Mouse (Mus musculus): ENCODE data around the gene Rtn4rl1. TPM values are rescaled to one million over a fixed set of nuclear protein-coding genes. Genes with fewer than 3 reads are reported as not detected.

The Rtn4rl1 gene
- total and polyA plus RNA-seq, 2 experiments, result 1.3 to 9.5 TPM

DNA sequence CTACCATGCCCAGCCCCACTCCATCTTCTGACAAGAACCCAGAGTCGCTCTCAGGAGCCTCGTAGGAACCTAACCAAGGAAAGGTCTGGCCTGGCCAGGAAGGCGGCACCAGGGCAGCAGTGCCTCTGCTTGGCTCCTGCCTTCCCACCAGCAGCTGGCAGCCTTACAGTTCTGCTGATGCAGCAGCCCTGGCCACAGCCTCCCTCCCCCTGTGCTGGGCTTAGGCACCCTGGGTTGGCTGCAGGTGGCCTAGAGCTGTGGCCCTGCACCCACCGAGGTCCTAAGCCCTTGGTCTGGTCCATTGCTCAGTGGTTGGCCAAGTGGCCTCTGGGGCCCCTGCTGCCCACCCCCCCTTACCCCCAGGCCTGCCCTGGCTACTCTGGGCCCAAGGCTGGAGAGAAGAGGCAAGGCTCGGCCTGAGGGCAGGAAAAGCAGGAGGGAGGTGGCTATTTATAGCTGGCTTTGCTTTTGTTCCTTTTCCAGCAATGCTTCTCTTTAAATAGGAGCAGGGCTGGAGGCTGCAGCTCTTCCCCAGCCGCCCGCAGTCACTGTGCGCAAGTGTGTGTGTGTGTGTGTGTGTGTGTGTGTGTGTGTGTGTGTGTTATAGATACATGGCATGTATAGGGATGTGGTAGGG lies 18.6 kb downstream of the Rtn4rl1 start:
- H3K36me3 ChIP-seq (ENCODE audit: control insufficient read depth, insufficient read depth, low read length), result no peaks in the 10 kb centered on the region
- DNase-seq (ENCODE audit: extremely low read depth, low read depth, low spot score), result peak; percentile 49
- H3K4me1 ChIP-seq (ENCODE audit: control insufficient read depth, insufficient read depth, low read length), result peaks cover 35% of the 10 kb centered on the region
- no peak overlapping the region for H3K4me3 ChIP-seq (ENCODE audit: insufficient read depth, low read depth, low read length)
- 0 out of 2 replicates have a peak, but pooled peaks have one; percentile 12 for TF ChIP-seq CTCF (IDR thresholded peaks at IDR 0.05; ENCODE audit: low read depth, low read length)
- no peak for TF ChIP-seq POLR2A (IDR thresholded peaks at IDR 0.05; ENCODE audit: extremely low read depth, insufficient read depth, low read length)
- H3K27me3 ChIP-seq (ENCODE audit: control insufficient read depth, insufficient read depth, low read length), result no peaks in the 10 kb centered on the region
- H3K27ac ChIP-seq (replicated peaks; ENCODE audit: insufficient read depth, low read depth, low read length), result peak overlapping the region; percentile 18; the same call in 1 of the 2 replicates
- WGBS, result 41% methylated on average over 8 of the region's 8 CpGs
- peak overlapping the region; percentile 28; the same call in 1 of the 2 replicates for H3K9ac ChIP-seq (ENCODE audit: low read depth, low read length)
- H3K79me2 ChIP-seq (ENCODE audit: control insufficient read depth, insufficient read depth, low read length), result peaks cover 15% of the 10 kb centered on the region; the same call in 1 of the 2 replicates

DNA sequence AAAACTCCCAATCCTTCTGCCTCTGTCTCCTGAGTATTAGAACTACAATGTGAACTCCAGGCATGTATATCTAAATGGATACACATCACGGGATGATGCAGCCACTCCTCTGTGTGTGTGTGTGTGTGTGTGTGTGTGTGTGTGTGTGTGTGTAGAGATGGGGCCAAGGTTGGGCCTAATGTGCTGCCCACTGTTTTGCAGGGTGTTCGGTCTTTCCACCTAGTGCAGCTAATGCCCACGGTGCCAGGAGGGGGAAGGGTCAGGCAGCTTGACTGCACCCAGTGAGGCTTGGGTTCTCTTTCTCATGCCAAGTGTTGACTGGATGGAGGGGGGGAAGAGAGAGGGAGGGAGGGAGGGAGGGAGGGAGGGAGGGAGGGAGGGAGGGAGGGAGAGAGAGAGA lies 19.3 kb downstream of the Rtn4rl1 start:
- H3K4me1 ChIP-seq (ENCODE audit: control insufficient read depth, insufficient read depth, low read length), result peaks cover 35% of the 10 kb centered on the region
- WGBS, result 9% methylated on average over 2 of the region's 3 CpGs
- no peaks in the 10 kb centered on the region for H3K36me3 ChIP-seq (ENCODE audit: control insufficient read depth, insufficient read depth, low read length)
- no peak for TF ChIP-seq POLR2A (IDR thresholded peaks at IDR 0.05; ENCODE audit: extremely low read depth, insufficient read depth, low read length)
- H3K79me2 ChIP-seq (ENCODE audit: control insufficient read depth, insufficient read depth, low read length), result peaks cover 19% of the 10 kb centered on the region; the same call in 1 of the 2 replicates
- no peak overlapping the region for H3K9ac ChIP-seq (ENCODE audit: low read depth, low read length)
- DNase-seq (ENCODE audit: extremely low read depth, low read depth, low spot score), result peak; percentile 85
- H3K27me3 ChIP-seq (ENCODE audit: control insufficient read depth, insufficient read depth, low read length), result no peaks in the 10 kb centered on the region
- peak overlapping the region; percentile 47 for H3K27ac ChIP-seq (replicated peaks; ENCODE audit: insufficient read depth, low read depth, low read length)
- no peak overlapping the region for H3K4me3 ChIP-seq (ENCODE audit: insufficient read depth, low read depth, low read length)

DNA sequence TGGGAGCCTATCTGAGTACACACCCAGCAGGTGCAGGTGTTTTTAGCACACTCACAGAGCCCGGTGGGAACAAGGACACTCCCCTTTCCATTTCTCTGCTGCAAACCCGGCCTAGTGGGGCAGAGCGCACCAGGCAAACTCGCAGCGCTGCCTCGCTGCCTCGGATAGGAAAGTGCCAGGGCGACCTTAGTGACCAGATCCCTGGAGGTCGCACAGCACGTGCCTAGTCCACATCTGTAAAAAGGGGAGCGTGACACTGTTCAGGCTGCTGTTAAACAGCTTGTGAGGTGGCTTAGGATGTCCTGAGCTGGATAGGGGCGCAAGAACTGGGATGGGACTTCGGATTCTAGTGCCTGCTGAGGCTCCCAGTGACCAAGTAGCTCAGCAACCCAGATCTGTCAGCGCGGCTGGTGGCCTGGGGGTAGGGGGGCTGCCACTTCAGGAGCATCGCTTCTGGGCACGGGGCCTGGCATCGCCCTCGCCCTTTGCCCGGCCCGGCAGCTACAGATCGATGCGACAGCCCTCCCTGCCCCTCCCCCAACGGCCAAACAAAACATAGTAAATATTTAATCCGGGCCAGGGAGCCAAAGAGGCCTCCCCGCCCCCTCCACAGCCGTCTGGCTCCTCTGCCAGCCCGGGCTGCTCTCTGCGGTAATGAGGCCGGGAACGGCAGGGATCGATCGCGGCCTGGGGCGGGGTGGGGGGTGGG lies 19.9 kb downstream of the Rtn4rl1 start:
- H3K27me3 ChIP-seq (ENCODE audit: control insufficient read depth, insufficient read depth, low read length), result no peaks in the 10 kb centered on the region
- WGBS, result 17% methylated on average over 35 of the region's 35 CpGs
- peak overlapping the region; percentile 54 for H3K9ac ChIP-seq (ENCODE audit: low read depth, low read length)
- H3K79me2 ChIP-seq (ENCODE audit: control insufficient read depth, insufficient read depth, low read length), result peaks cover 20% of the 10 kb centered on the region; the same call in 1 of the 2 replicates
- DNase-seq (ENCODE audit: extremely low read depth, low read depth, low spot score), result peak; percentile 91
- no peaks in the 10 kb centered on the region for H3K36me3 ChIP-seq (ENCODE audit: control insufficient read depth, insufficient read depth, low read length)
- TF ChIP-seq CTCF (IDR thresholded peaks at IDR 0.05; ENCODE audit: low read depth, low read length) (no peak), POLR2A (IDR thresholded peaks at IDR 0.05; ENCODE audit: extremely low read depth, insufficient read depth, low read length) (no peak)
- peaks cover 35% of the 10 kb centered on the region for H3K4me1 ChIP-seq (ENCODE audit: control insufficient read depth, insufficient read depth, low read length)
- peak overlapping the region; percentile 92 for H3K27ac ChIP-seq (replicated peaks; ENCODE audit: insufficient read depth, low read depth, low read length)
- peak overlapping the region; percentile 24; the same call in 1 of the 2 replicates for H3K4me3 ChIP-seq (ENCODE audit: insufficient read depth, low read depth, low read length)

DNA sequence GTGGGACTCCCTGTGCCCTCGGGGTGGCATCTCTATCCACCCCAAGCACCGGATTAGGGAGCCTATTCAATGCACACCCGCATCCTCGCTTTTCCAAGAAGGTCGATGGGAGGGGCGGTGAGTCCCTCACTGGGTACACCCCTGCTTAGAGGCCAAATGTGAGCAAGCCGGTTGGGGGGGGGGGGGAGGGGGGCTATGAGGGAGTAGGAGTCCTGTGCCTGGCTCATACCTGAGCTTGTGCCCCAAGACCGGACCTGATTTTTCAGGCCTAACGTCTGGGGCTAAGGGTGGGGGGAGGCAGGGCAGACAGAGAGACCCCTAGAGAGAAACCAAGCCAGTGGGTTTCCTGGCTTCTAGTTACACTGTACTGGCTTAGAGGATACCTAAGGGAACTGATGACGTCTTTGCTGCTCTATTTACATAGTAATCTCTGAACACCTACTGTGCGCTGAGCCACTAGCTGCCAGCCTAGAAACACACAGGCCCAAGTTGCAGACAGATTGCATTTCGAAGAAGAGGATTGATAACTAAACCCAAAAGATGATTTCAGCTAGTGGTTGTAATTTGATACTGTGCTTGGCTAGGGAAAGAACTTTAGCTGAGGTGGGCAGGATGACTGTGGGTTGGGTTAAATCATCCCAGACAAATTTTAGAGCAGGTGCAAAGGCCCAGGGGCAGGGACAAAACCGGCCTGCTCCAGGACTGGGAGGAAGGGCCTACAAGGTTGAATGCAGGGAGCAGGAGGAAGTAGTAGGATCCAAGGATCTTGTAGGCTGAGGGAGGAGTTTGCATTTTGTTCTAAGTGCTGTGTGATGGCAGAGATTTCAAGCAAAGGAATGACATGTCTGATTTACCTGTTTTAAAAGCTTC lies 20.7 kb downstream of the Rtn4rl1 start:
- Histone ChIP-seq H3K27me3 (ENCODE audit: control insufficient read depth, insufficient read depth, low read length) (no peaks in the 10 kb centered on the region), H3K27ac (replicated peaks; ENCODE audit: insufficient read depth, low read depth, low read length) (peak overlapping the region; percentile 94), H3K9ac (ENCODE audit: low read depth, low read length) (peak overlapping the region; percentile 12; the same call in 1 of the 2 replicates), H3K79me2 (ENCODE audit: control insufficient read depth, insufficient read depth, low read length) (peaks cover 20% of the 10 kb centered on the region; the same call in 1 of the 2 replicates), H3K4me1 (ENCODE audit: control insufficient read depth, insufficient read depth, low read length) (peaks cover 36% of the 10 kb centered on the region), H3K36me3 (ENCODE audit: control insufficient read depth, insufficient read depth, low read length) (no peaks in the 10 kb centered on the region), H3K4me3 (ENCODE audit: insufficient read depth, low read depth, low read length) (peak overlapping the region; percentile 2; the same call in 1 of the 2 replicates)
- TF ChIP-seq POLR2A (IDR thresholded peaks at IDR 0.05; ENCODE audit: extremely low read depth, insufficient read depth, low read length), result no peak
- no peak for TF ChIP-seq CTCF (IDR thresholded peaks at IDR 0.05; ENCODE audit: low read depth, low read length)
- DNase-seq (ENCODE audit: extremely low read depth, low read depth, low spot score), result peak; percentile 72
- WGBS, result 19% methylated on average over 13 of the region's 13 CpGs

DNA sequence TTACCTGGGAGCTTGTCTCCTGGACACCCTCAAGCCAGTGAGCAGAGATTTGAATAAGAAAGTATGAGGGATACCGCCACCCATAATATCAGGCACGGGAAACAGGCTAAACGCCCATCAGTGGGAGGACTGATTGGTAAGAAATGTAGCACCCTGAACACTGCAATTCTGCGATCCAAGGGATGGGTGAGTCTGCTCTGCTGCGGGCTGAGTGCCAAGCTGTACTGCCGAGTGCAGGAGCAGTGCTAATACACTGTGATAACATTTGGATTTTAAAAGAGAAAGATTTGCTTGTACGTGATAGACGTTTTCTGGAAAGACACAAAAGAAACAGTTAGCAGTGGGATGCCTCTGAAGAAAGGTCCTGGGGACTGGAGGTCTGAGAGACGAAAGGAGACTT lies 26.5 kb downstream of the Rtn4rl1 start:
- no peak overlapping the region for H3K27ac ChIP-seq (replicated peaks; ENCODE audit: insufficient read depth, low read depth, low read length)
- H3K9ac ChIP-seq (ENCODE audit: low read depth, low read length), result no peak overlapping the region
- H3K27me3 ChIP-seq (ENCODE audit: control insufficient read depth, insufficient read depth, low read length), result no peaks in the 10 kb centered on the region
- no peak for TF ChIP-seq CTCF (IDR thresholded peaks at IDR 0.05; ENCODE audit: low read depth, low read length)
- peak; percentile 43 for DNase-seq (ENCODE audit: extremely low read depth, low read depth, low spot score)
- H3K4me1 ChIP-seq (ENCODE audit: control insufficient read depth, insufficient read depth, low read length), result peaks cover 22% of the 10 kb centered on the region
- no peaks in the 10 kb centered on the region for H3K36me3 ChIP-seq (ENCODE audit: control insufficient read depth, insufficient read depth, low read length)
- peaks cover 16% of the 10 kb centered on the region; the same call in 1 of the 2 replicates for H3K79me2 ChIP-seq (ENCODE audit: control insufficient read depth, insufficient read depth, low read length)
- 31% methylated on average over 9 of the region's 9 CpGs for WGBS
- no peak overlapping the region for H3K4me3 ChIP-seq (ENCODE audit: insufficient read depth, low read depth, low read length)

Data from liver, adult 2 months (tissue).